Mouse (Mus musculus): Measurements from ENCODE around the gene Ppara.

Gene Ppara

GRCm38 (mm10) chr15:85720366-85720841 is 14.4 kb upstream of the Ppara start:
- no peak for DNase-seq (ENCODE audit: extremely low read depth, insufficient read length, low spot score)

- DNase-seq (ENCODE audit: extremely low read depth, insufficient read length, low spot score): no peak
These were observed 10.3 kb upstream of the Ppara start for GRCm38 (mm10) chr15:85724271-85725165.

GRCm38 (mm10) chr15:85728224-85728623 is 6.6 kb upstream of the Ppara start:
- DNase-seq (ENCODE audit: extremely low read depth, insufficient read length, low spot score): no peak

GRCm38 (mm10) chr15:85729256-85729655 is 5.5 kb upstream of the Ppara start:
- DNase-seq (ENCODE audit: extremely low read depth, insufficient read length, low spot score): no peak

DNA sequence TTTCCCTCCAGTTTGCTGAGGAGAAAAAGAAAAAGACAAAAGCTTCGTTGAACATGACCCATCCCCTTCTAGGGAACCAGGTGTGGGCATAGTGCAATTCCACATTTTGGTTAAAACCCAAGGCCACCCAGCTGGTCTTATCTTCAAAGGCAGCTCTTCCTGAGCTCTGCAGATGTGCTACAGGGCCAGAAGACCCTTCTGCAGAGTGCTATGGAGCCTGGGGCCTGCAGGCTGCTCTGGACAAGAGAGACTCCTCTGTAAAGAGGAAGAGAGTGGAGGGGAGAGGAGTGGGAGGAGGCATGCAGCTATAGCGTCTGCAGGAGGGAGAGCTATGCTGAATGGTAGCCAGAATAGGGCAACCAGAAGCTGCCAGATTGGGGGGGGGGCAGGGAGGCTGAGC is 4.8 kb upstream of the Ppara start:
- DNase-seq (ENCODE audit: extremely low read depth, insufficient read length, low spot score): no peak

GRCm38 (mm10) chr15:85731885-85732603 is 2.7 kb upstream of the Ppara start:
- no peak for DNase-seq (ENCODE audit: extremely low read depth, insufficient read length, low spot score)

GRCm38 (mm10) chr15:85732604-85732968 is 2.2 kb upstream of the Ppara start:
- no peak for DNase-seq (ENCODE audit: extremely low read depth, insufficient read length, low spot score)

DNA sequence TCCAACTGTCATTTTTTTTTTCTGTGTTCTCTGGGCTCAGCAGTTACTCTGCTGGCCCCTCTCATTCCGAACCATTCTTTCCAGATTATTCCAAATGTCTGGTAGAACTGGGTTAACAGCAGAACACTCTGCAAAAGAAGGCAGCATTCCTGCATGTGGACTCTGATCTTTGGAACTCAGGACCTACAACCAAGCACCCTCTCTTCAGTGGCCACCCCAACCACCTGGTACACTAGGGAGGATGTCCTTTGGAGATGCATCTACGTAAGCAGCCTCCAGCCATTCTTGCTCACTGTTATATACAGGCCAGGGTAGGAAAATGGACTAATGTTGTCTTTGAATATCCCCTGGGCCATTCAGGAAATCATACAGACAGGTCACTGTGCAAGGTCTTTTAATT is 1.1 kb upstream of the Ppara start:
- DNase-seq (ENCODE audit: extremely low read depth, insufficient read length, low spot score): no peak

GRCm38 (mm10) chr15:85734148-85734547 is 635 bp upstream of the Ppara start:
- DNase-seq (ENCODE audit: extremely low read depth, insufficient read length, low spot score): no peak

DNA sequence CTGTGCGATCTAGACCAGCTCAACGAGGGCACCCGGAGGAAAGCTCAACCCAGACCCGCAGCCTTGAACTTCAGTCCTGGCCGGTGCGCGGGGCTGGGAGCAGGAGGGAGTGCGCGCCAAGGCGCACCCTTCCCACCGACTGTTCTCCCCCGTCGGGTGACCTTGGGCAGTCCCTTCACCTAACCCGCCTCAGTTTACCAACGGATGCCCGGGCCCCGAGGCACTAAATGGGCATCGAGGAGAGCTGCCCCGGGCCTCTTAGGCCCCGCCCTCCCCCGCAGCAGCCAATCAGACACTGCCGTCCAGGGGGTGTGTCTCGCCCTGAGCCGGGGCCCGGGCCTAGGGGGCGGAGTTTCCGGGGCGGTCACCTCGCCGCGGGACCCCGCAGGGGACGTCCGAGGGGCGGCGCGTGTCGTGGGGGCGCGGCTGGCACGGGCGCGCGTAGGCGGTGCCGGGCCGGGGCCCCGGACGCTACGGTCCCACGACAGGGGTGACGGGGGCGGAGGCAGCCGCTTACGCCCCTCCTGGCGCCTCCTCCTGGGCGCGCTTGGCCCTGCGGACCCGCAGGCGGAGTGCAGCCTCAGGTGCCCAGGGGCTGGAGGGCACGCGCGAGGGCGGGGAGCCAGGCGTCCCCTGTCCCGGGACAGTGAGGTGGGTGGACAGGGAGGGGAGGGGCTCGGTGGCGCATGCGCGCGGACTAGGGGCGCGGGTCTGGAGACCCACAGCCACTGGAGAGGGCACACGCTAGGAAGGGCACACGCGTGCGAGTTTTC is 466 bp downstream of the Ppara start:
- DNase-seq (ENCODE audit: extremely low read depth, insufficient read length, low spot score): no peak

DNA sequence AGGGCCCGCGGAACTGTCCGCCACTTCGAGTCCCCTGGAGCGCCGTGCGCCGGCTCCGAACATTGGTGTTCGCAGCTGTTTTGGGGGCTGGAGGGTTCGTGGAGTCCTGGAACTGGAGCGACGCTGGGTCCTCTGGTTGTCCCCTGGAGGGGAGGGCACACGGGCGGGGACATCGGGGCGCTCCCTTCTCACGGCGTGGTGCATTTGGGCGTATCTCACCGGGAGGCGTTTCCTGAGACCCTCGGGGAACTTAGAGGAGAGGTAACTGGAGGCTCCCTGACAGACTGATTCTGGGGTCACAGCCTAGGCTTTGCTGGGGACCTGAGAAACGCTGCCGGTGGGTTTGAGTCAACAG is 1.0 kb downstream of the Ppara start:
- no peak for DNase-seq (ENCODE audit: extremely low read depth, insufficient read length, low spot score)

GRCm38 (mm10) chr15:85736506-85736905 is 1.7 kb downstream of the Ppara start:
- no peak for DNase-seq (ENCODE audit: extremely low read depth, insufficient read length, low spot score)

DNA sequence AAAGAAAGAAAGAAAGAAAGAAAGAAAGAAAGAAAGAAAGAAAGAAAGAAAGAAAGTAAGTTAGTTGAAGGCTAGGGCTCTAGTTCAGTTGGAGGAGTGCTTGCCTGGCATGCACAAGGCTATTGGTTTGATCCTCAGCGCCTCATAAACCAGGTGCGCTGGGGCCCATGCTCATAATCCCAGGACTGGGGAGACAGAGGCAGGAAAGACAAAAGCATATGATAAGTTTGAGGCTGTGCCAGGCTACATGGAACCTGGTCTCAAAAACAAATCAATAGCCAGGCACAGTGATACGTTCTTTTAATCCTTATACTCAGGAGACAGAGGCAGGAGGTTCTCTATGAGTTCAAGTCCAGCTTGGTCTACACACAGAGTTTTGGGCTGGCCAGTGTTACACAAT is 3.6 kb downstream of the Ppara start:
- no peak for DNase-seq (ENCODE audit: extremely low read depth, insufficient read length, low spot score)

DNA sequence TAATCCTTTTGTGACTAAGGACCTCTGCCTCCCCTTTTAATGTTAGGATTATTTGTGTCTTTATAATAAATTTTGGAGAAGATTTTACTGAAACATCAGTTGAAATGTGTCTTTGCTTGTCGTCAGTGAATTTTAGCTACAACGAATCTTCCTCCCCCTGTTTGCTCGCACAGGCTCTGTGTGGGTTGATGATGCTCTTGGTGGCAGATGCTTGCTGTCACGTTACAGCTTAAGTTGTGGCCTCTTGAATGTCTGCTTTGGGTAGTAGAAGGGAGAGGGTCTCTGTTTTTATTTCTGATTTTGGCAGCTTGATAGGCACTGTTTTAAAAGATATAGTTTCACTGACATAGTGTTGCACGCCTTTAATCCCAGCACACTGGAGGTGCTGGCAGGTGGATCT is 4.2 kb downstream of the Ppara start:
- DNase-seq (ENCODE audit: extremely low read depth, insufficient read length, low spot score): no peak

DNA sequence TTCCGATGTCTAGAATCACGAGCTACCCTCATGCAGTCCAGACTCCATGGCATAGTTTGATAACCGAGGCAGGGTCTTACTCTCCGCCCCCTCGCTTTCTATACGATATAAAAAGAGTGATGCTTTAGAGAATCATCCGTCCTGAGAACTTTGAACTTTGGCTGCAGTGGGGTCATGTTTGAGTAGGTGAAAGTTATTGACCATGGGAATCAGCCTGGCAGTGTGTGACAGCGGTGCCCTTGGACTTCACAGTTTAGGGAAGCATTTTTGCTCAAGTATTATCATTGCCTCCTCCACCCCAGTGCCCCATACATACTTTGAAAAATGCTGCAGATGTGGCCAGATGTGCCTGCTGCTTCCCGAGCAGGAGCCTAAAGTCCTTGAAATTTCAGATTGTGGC is 7.8 kb downstream of the Ppara start:
- DNase-seq (ENCODE audit: extremely low read depth, insufficient read length, low spot score): no peak

GRCm38 (mm10) chr15:85743946-85744345 is 9.2 kb downstream of the Ppara start:
- DNase-seq (ENCODE audit: extremely low read depth, insufficient read length, low spot score): no peak

- no peak for DNase-seq (ENCODE audit: extremely low read depth, insufficient read length, low spot score)
These were observed 11.4 kb downstream of the Ppara start for GRCm38 (mm10) chr15:85746178-85746577.

DNA sequence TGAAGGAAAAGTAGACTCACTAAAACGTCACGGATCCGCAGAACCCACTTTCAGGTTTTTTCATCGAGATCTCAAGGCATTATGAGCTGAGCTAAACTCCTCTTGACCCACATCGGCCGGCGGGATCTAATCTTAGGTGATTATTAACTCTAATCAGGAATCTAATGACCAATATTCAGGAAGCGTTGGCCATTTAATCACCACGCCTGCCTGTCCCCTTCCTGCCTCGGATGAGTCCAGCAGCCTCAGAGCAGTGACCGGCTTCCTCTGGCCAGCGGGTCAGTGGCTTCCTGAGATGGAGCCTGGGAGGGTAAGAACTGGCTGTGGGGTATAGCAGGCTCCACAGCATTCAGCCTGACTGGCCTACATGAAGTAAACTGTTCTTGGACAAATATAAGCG is 11.9 kb downstream of the Ppara start:
- DNase-seq (ENCODE audit: extremely low read depth, insufficient read length, low spot score): no peak

GRCm38 (mm10) chr15:85747951-85748350 is 13.2 kb downstream of the Ppara start:
- DNase-seq (ENCODE audit: extremely low read depth, insufficient read length, low spot score): no peak

DNA sequence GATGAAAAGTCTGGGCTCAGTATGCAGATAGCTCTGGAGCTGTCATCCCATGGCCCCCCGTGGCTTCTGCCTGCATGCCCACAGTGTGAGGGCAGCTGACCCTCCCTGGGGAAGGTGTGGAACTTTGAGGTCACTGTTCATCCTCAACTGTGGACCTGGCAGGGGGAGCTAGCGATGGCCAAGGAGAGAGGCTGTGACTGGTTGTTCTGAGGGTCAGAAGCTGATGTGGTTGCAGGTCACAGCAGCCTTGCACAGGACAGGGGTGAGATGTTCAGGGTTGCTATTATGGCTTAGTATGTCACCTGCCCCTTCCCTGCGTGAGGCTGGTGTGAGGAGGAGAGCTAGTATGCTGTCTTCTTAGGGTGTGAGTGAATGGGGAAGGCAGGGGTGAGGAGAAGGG is 13.7 kb downstream of the Ppara start:
- no peak for DNase-seq (ENCODE audit: extremely low read depth, insufficient read length, low spot score)

DNA sequence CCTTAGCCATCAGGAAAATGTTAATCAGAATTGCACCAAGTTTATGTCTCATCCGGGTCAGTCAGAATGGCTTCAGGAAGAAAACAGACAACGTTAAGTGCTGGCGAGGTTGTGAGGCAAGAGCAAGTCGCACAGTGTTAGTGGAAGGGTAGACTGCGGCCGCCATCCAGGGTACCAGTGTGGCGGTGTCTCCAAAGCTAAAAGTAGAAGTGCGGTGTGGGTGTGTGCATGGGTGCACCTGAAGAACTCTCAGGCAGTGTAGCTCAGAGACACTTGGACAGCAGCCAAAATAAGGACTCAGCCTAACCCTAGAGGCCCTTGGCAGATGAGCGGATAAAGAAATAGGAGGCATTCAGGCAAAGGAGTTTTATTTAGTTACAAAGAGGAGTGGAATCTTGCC is 14.4 kb downstream of the Ppara start:
- DNase-seq (ENCODE audit: extremely low read depth, insufficient read length, low spot score): no peak
